Mouse (Mus musculus): ENCODE measurements around the gene Slc35c2. TPM values are rescaled to one million over a fixed set of nuclear protein-coding genes. Genes with fewer than 3 reads are reported as not detected.
A peak's percentile ranks its signal among the peaks of the same experiment; 100 is the strongest.

Slc35c2 gene
- polyA plus RNA-seq (2015; fragmentation: Nextera tagmentation; extraction: Ambion mirVana), result 56.3 and 56.4 TPM in 2 replicates

DNA sequence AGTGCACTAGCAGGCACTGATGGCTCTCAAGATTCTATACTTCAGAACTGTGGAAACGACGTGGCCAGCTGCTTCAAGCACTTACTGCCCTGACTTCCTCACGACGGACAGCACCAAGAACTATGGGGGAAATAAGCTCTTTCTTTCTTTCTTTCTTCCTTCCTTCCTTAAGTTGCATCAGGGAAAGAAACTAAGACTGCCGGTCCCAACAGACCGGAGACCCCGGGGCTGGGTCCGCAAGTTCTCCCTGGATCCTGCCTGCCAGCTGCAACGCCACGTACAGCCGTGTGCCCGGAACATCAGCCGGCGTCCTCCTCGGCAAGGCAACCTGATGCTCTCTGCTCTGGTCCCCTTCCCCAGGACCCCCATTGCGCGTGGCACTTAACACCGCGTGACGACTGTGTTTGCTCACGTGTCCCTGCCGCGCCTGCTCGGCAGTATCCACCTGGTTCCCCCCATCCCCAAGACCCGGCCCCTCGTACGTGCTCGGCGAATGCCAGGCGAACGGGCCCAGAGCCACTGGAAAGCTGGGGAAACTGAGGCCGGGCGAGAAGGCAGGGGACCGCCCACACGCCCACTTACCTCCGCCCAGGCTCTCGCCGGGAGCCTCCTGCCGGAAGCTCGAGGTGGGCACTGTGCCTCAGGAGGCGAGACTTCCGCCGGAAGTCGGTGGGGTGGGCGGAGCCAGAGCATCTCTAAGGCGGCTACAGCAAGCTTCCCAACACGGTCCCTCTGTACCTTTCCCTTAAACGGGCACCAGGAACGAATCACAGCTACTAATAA lies at the start of gene Slc35c2:
Gene Slc35c2 (minus strand): TSS at position 668 of the 783 bp plus-strand sequence.
- under 1% methylated on average over 49 of the region's 49 CpGs for WGBS
- H3K4me2 ChIP-seq (replicated peaks), result peak within 1 kb of the TSS; percentile 89
- peak within 1 kb of the TSS; percentile 66 for H3K27ac ChIP-seq
- peak within 1 kb of the TSS; percentile 77 for H3K9ac ChIP-seq
- peaks cover 43% of the 10 kb centered on the region for H3K36me3 ChIP-seq
- peaks cover 22% of the 10 kb centered on the region for H3K4me1 ChIP-seq
- peak; percentile 94 for ATAC-seq (ENCODE audit: low FRiP score, low read depth)
- H3K27me3 ChIP-seq, result no peaks in the 10 kb centered on the region
- H3K4me3 ChIP-seq, result peak within 1 kb of the TSS; percentile 68
- H3K9me3 ChIP-seq, result no peaks in the 10 kb centered on the region

DNA sequence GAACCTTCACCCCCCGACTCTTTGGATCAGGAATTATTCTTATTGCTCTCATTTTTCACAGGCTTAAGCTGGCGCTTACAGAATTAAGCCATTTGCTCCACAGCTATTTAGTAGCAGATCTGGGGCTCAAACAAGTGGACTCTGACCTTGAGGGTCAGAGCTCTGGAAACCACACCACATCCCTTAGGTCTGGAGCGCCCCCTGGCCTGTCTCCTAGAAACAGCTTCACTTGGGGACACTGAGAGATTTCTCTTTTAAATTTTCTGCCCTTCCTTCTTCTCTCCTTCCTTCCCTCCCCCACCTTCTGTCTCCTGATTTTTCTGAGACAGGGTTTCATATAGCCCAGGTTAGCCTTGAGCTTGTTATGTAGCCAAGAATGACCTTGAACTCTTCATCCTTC lies 49.5 kb upstream of the Slc35c2 start:
- H3K27ac ChIP-seq, result no peak overlapping the region
- no peak for ATAC-seq (ENCODE audit: low FRiP score, low read depth)
- 19% methylated on average over 3 of the region's 3 CpGs for WGBS

DNA sequence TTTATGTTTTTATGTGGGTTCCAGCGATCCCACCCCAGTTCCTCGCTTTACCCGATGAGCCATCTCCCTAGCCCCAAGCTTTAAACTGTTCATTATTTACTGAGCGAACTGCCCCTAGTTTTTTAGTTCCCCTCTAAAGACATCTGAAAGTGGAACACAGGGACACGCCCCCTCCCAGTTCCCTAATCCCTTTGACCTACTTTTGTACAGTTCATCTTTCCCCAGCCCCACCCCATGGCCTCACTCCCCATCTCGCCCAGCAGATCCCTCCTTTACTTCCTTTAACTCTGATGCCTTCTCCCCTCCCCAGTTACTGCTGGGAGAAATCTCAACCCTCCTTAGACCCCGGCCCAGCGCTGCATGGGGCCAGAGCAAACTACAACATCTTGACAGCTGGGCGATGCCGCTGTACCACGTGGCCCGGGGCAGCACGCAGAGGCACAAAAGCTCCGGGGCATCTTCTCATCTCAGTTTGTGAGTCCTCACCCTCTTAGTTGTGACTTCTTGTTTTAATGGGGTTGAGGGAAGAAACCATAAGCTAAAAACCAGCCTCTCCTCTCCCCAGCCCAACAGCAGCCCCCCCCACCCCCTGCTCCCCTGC lies 45.0 kb upstream of the Slc35c2 start:
- Histone ChIP-seq H3K27ac (no peak overlapping the region), H3K36me3 (no peaks in the 10 kb centered on the region), H3K9me3 (peaks cover 3% of the 10 kb centered on the region; the same call in 1 of the 2 replicates), H3K4me3 (no peak overlapping the region), H3K4me1 (0 out of 2 replicates have a peak, but pooled peaks cover 3% of the 10 kb centered on the region), H3K9ac (no peak overlapping the region), H3K4me2 (replicated peaks) (no peak overlapping the region), H3K27me3 (peaks cover 13% of the 10 kb centered on the region; the same call in 1 of the 2 replicates)
- WGBS, result 52% methylated on average over 14 of the region's 14 CpGs
- ATAC-seq (ENCODE audit: low FRiP score, low read depth), result no peak

More for the DNA sequence above, 49.5 kb upstream of the Slc35c2 start:
- Histone ChIP-seq H3K9ac (no peak overlapping the region), H3K4me2 (replicated peaks) (no peak overlapping the region), H3K27me3 (peaks cover 5% of the 10 kb centered on the region; the same call in 1 of the 2 replicates), H3K36me3 (no peaks in the 10 kb centered on the region), H3K4me1 (0 out of 2 replicates have a peak, but pooled peaks cover 3% of the 10 kb centered on the region), H3K9me3 (no peaks in the 10 kb centered on the region), H3K4me3 (no peak overlapping the region)

DNA sequence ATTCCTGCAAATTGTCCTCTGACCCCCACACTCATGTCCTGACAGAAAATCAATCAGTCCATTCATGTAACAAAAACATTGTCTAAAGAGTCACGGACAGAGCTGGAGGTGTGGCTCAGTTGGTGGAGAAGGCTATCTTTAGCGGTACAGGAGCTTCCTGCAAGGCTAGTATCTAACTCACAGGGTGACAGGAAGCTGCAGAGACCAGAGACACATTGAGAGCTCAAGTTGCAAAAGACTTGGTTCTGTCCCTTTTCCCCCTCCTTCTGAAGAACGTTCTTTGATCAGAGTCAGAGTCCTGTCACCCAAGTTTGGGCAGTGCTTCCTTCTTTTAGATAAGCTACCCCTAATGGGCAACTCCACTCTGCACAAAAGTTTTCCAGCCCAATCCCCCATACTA lies 42.0 kb upstream of the Slc35c2 start:
- H3K9ac ChIP-seq, result no peak overlapping the region
- H3K9me3 ChIP-seq, result peaks cover 3% of the 10 kb centered on the region; the same call in 1 of the 2 replicates
- peaks cover 13% of the 10 kb centered on the region; the same call in 1 of the 2 replicates for H3K27me3 ChIP-seq
- peaks cover 22% of the 10 kb centered on the region for H3K4me1 ChIP-seq
- H3K4me3 ChIP-seq, result no peak overlapping the region
- H3K4me2 ChIP-seq (replicated peaks), result no peak overlapping the region
- H3K27ac ChIP-seq, result no peak overlapping the region
- H3K36me3 ChIP-seq, result no peaks in the 10 kb centered on the region
- no peak for ATAC-seq (ENCODE audit: low FRiP score, low read depth)
- 39% methylated on average over 3 of the region's 3 CpGs for WGBS

DNA sequence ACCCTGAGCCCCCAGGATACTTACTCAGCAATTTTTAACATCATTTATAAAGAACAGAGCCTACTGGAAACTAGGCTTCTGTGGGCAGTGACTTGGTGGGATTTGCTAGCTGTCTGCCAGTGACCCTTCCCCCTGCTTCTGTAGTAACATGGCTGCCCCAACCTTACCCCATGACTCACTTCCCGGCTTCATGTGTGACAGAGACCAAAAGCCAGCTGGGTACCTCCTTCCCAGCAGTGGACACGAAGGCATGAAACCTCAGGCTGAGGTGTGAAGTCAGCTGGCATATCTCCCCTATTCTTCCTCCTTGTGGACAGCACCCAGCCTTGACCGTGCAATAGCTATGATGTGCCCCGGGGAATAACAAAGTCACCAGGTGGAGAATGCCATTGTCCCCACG lies 41.1 kb upstream of the Slc35c2 start:
- H3K9ac ChIP-seq, result no peak overlapping the region
- 71% methylated on average over 5 of the region's 5 CpGs for whole genome bisulfite sequencing
- peaks cover 3% of the 10 kb centered on the region; the same call in 1 of the 2 replicates for H3K9me3 ChIP-seq
- H3K4me3 ChIP-seq, result no peak overlapping the region
- no peak for ATAC-seq (ENCODE audit: low FRiP score, low read depth)
- 0 out of 2 replicates have a peak, but pooled peaks cover under 1% of the 10 kb centered on the region for H3K36me3 ChIP-seq
- peaks cover 31% of the 10 kb centered on the region for H3K4me1 ChIP-seq
- H3K27me3 ChIP-seq, result peaks cover 13% of the 10 kb centered on the region; the same call in 1 of the 2 replicates
- no peak overlapping the region for H3K4me2 ChIP-seq (replicated peaks)
- no peak overlapping the region for H3K27ac ChIP-seq

DNA sequence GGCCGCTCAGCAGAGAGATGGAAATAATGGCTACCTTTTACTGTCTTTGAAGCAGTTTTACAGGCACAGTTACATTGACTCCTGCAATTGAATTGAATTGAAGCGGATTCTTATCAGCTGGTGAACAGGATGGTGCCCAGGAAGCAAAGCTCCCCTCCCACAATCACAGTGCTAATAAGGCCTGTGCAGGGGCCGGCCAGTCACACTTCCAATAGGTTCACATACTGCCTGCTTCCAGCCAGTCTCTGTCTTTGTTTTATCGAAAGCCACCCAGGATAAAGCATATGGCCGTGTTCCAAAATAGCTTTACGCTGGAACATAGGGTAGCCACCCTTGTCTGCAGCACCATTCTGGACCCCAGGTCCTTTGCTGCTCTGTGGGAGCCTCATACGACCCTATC lies 39.7 kb upstream of the Slc35c2 start:
- peak overlapping the region; percentile 71 for H3K9ac ChIP-seq
- H3K36me3 ChIP-seq, result 0 out of 2 replicates have a peak, but pooled peaks cover 3% of the 10 kb centered on the region
- H3K9me3 ChIP-seq, result peaks cover 3% of the 10 kb centered on the region; the same call in 1 of the 2 replicates
- 43% methylated on average over 7 of the region's 7 CpGs for WGBS
- H3K4me1 ChIP-seq, result peaks cover 32% of the 10 kb centered on the region
- no peak for ATAC-seq (ENCODE audit: low FRiP score, low read depth)
- no peak overlapping the region for H3K27ac ChIP-seq
- H3K27me3 ChIP-seq, result peaks cover 8% of the 10 kb centered on the region; the same call in 1 of the 2 replicates
- H3K4me2 ChIP-seq (replicated peaks), result peak overlapping the region; percentile 94
- peak overlapping the region; percentile 94 for H3K4me3 ChIP-seq

DNA sequence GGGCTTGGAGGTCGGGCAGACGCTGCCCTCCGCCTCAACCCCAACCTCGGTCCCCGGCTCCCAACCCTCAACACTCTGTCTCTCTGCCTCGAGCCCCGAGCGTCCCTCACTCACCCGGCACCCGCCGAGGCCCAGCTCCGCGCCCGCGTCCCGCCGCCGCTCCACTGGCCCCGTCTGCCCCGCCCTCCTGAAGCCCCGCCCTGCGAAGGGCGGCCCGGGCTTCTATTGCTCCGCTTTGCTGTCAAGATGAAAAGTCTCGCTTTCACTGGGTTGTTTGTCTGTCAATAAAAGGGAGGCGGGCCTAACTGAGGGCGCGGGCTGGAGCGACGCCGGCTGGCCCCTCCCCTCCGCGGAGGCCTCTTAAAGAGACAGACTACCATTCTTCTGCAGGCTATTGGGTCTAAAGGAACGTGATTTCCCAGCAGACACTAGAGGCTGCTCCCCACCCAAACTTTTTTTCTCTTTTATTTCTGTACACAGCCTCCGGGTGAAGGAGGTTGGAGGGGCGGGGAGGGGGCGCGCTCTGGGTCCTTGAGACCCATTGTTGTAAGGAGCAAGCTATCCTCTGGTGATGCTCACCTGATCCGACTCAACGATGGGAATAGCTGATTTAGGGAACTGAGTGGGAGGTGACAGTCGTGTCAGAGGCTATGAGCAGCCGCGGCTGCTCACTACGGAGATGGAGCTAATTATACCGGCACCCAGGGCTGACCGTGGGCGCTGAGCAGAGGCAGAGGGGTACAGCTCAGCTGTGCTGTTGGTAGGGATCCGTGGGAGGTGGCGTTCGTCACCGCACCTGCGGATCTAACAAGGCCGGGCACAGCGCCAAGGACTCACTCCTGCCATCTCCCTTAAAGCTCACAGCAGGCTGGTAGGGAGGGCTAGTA lies 38.9 kb upstream of the Slc35c2 start, which contains the start of gene Elmo2:
Gene Elmo2 (minus strand): TSS at position 176 of the 887 bp plus-strand sequence.
- 0 out of 2 replicates have a peak, but pooled peaks cover 8% of the 10 kb centered on the region for H3K27me3 ChIP-seq
- under 1% methylated on average over 55 of the region's 55 CpGs for WGBS
- peak within 1 kb of the TSS; percentile 67 for H3K27ac ChIP-seq
- 0 out of 2 replicates have a peak, but pooled peaks cover 3% of the 10 kb centered on the region for H3K36me3 ChIP-seq
- H3K4me3 ChIP-seq, result peak within 1 kb of the TSS; percentile 94
- ATAC-seq (ENCODE audit: low FRiP score, low read depth), result peak; percentile 100
- H3K4me1 ChIP-seq, result peaks cover 35% of the 10 kb centered on the region
- H3K9ac ChIP-seq, result peak within 1 kb of the TSS; percentile 94
- H3K4me2 ChIP-seq (replicated peaks), result peak within 1 kb of the TSS; percentile 94
- peaks cover 3% of the 10 kb centered on the region; the same call in 1 of the 2 replicates for H3K9me3 ChIP-seq

DNA sequence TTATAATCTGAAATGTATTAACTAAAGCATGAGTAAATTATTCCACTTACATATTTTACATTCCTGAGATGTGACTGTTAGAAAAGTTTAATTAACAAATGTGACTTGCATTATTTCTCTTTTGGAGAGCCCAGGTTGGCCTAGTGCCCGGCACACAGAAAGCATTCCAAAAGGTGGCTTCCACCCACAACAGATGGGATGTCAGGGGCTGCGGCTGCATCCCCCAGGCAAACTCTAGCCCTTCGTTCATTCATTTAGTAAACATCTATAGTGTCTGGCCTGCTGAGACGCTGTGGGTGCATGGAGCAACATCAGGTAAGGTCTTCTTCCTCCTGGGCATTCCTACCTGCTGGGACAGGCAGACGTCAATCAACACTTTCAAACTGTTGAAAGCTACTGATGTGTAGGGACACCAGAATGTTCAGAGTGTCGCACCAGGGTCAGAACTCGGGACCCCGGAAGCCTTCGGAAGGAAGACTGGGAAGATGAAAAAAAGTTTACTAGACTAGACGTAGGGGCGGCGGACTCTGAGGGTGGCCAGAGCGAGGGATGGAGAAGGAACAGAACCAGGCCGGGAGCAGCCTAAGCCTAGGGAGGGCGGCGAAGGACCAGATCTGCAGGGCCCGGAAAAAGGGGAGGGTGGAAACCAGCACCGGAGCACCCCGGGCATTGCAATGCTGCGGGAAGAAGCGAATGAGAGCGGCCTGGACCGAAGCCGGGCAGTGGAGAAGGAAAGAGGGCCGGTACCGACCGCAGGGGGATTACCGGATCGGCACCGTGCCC lies 38.0 kb upstream of the Slc35c2 start:
- 0 out of 2 replicates have a peak, but pooled peaks cover 8% of the 10 kb centered on the region for H3K27me3 ChIP-seq
- H3K4me2 ChIP-seq (replicated peaks), result peak overlapping the region; percentile 94
- ATAC-seq (ENCODE audit: low FRiP score, low read depth), result peak; percentile 44
- peak overlapping the region; percentile 67 for H3K27ac ChIP-seq
- H3K9ac ChIP-seq, result peak overlapping the region; percentile 94
- H3K36me3 ChIP-seq, result 0 out of 2 replicates have a peak, but pooled peaks cover 3% of the 10 kb centered on the region
- H3K4me3 ChIP-seq, result peak overlapping the region; percentile 94
- peaks cover 43% of the 10 kb centered on the region for H3K4me1 ChIP-seq
- no peaks in the 10 kb centered on the region for H3K9me3 ChIP-seq
- under 1% methylated on average over 30 of the region's 30 CpGs for WGBS

DNA sequence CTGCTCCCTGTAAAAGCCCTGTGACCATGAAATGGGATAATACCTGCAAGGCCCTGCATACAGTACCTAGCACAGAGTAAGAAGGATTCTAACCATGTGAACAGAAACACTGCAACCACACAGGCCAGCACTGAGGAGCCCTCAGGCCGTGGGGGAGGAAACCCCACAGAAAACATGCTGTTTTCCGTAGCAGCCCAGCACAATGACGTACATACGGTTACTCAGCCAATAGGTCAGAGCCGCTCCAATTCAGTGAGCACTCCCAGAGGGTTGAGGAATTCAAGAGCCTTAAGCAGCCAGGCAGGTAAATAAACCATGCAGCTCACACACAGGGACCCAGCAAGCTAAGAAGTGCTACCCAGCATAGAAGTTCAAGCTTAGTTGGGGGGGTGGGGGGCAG lies 36.3 kb upstream of the Slc35c2 start:
- 63% methylated on average over 5 of the region's 5 CpGs for WGBS
- no peak overlapping the region for H3K4me3 ChIP-seq
- H3K27ac ChIP-seq, result no peak overlapping the region
- 0 out of 2 replicates have a peak, but pooled peaks cover 4% of the 10 kb centered on the region for H3K27me3 ChIP-seq
- 0 out of 2 replicates have a peak, but pooled peaks cover 3% of the 10 kb centered on the region for H3K36me3 ChIP-seq
- peak overlapping the region; percentile 94; the same call in 1 of the 2 replicates for H3K4me2 ChIP-seq (replicated peaks)
- peak overlapping the region; percentile 5; the same call in 1 of the 2 replicates for H3K9ac ChIP-seq
- peaks cover 55% of the 10 kb centered on the region for H3K4me1 ChIP-seq
- no peaks in the 10 kb centered on the region for H3K9me3 ChIP-seq
- ATAC-seq (ENCODE audit: low FRiP score, low read depth), result no peak

DNA sequence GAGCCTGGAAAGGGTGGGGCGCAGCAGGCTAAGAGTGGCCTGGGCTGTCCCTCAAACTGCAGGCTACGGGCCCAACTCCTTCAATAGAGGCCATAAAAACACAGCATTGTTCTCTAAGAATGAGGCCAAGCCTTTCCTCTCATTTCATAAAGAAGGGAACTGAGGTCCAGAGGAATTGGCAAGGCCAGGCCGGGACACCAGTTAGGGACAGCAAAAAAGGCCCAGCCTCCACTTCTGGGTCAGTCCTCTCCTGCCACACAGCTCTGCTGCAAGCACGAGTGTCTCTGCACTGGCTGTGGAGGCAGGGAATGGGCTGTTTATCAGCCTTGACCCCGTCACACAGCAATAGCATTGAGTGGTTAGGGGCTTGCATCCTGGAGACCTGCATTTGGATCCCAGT lies 35.8 kb upstream of the Slc35c2 start:
- peak overlapping the region; percentile 5; the same call in 1 of the 2 replicates for H3K9ac ChIP-seq
- ATAC-seq (ENCODE audit: low FRiP score, low read depth), result no peak
- H3K9me3 ChIP-seq, result no peaks in the 10 kb centered on the region
- WGBS, result 79% methylated on average over 5 of the region's 5 CpGs
- 0 out of 2 replicates have a peak, but pooled peaks cover 3% of the 10 kb centered on the region for H3K36me3 ChIP-seq
- no peak overlapping the region for H3K4me3 ChIP-seq
- no peaks in the 10 kb centered on the region for H3K27me3 ChIP-seq
- H3K27ac ChIP-seq, result no peak overlapping the region
- H3K4me2 ChIP-seq (replicated peaks), result no peak overlapping the region
- H3K4me1 ChIP-seq, result peaks cover 60% of the 10 kb centered on the region
